In genomic region chr10:42474946-42475514, GRCm38 (mm10) we compare ENCODE assay signal across 16 mouse cellular contexts.
"Had no signal": no experiment of that assay in that cellular context is flagged by ENCODE, and none has a peak within 500 bp of the region (broad histone marks: within the 10 kb centered on the region; RNA-seq: fewer than 3 reads in every experiment).

No protein-coding gene starts in this region.

- H3K4me3 ChIP-seq: limb, embryonic 12.5 days; midbrain, embryonic 12.5 days; neural tube, embryonic 13.5 days; stomach, embryonic 15.5 days had no signal

- H3K27me3 ChIP-seq: limb, embryonic 12.5 days; neural tube, embryonic 13.5 days; stomach, embryonic 15.5 days had no signal

- ATAC-seq: midbrain, embryonic 16.5 days had no signal

- H3K27ac ChIP-seq: kidney, postnatal 0 days; limb, embryonic 12.5 days; liver, embryonic 14.5 days; midbrain, embryonic 12.5 days; neural tube, embryonic 13.5 days; stomach, embryonic 15.5 days had no signal

- H3K36me3 ChIP-seq: neural tube, embryonic 13.5 days; stomach, embryonic 15.5 days had no signal

- H3K4me2 ChIP-seq: limb, embryonic 12.5 days; midbrain, embryonic 12.5 days; neural tube, embryonic 13.5 days; stomach, embryonic 15.5 days had no signal

- DNase-seq: kidney, adult 8-10 months; kidney, postnatal 36 days; layer of hippocampus, adult 9-11 months; layer of hippocampus, postnatal 36 days; lung, adult 18-20 months; retina, postnatal 1 day; right cerebral cortex, postnatal 4 days; spleen, adult 18-20 months; thymus, postnatal 4 days had no signal

- H3K9ac ChIP-seq: limb, embryonic 12.5 days; liver, embryonic 14.5 days; midbrain, embryonic 12.5 days; neural tube, embryonic 13.5 days; stomach, embryonic 15.5 days had no signal

- H3K9me3 ChIP-seq: limb, embryonic 12.5 days; midbrain, embryonic 12.5 days; neural tube, embryonic 13.5 days; stomach, embryonic 15.5 days had no signal
